Mouse (Mus musculus): ENCODE measurements at regions not wholly inside any gene's neighbourhood (a gene's known extent, or its start where the extent isn't known, plus 50 kb on each side); places are given as distances from the start of the nearest gene placed in this dataset.
"Not testable (repeated sequence)": the region's sequence is repeated elsewhere in the genome, so short reads cannot be mapped to it uniquely, and the experiment has no call there.

GRCm38 (mm10) chr15:26953818-26954385 is 58.5 kb upstream of the Fbxl7 start:
- intact Hi-C loops (cut with DNase I) = no loop called here

- intact Hi-C loops (cut with DNase I) = no loop called here
Observed at GRCm38 (mm10) chr15:26958980-26959379, 63.6 kb upstream of the Fbxl7 start.

- intact Hi-C loops (cut with DNase I) = no loop called here
Observed at GRCm38 (mm10) chr15:26968392-26969025, 73.1 kb upstream of the Fbxl7 start.

GRCm38 (mm10) chr15:26970770-26971169 is 75.4 kb upstream of the Fbxl7 start:
- intact Hi-C loops (cut with DNase I) = no loop called here

DNA sequence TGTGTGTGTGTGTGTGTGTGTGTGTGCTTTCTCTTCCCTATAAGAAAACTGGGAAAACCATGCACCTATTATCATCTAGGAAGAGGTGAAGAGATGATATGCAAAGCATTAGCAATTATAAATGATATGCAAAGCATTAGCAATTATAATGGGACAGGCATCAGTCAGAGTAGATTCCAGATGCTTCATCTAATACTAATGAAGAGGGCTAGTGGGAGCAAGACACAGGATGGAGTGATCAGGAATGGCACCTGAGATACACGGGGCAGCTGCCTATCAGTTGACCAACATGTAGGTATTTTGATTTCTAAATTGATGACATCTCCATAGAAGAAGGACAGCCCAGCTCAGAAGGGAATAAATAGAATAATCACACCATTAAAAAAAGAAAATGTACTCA is 97.7 kb upstream of the Fbxl7 start:
- intact Hi-C loops (cut with DNase I) = no loop called here

- intact Hi-C loops (cut with DNase I) = no loop called here
Observed at GRCm38 (mm10) chr15:27009069-27009468, 113.7 kb upstream of the Fbxl7 start.

DNA sequence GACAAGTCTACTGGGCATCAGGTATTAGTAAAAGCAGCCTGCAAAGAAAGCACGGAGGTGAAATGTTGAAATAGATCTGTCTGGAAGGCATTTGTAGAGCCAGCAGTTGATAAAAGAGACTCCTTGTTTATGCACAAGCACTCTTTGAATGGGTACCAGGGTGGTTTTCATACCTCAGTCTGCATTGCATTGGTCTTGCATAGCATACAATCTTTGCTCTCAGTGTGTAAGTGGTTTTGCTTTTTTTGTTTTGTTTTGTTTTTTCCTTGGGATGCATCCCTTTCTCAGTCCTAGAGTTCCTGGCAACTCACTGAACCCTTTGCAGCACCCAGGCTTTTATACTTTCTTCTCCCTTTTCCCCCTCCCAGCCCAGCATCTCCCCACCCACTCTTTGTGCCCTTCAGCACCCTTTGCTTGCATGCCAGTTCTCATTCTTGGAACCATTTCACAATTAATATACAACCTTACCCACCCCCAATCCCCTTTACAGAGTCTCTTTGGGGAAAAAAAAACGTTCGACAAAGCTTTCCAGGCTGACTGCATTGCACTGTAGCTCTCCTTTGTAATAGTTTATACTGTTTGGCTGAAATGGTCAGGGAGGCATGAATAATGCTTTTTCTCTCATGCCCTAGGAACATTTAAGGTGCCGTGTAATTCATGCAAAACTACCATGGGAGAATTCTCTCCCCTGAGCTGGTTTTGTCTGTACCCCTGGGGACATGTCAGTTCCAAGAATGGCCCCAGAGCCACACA is 118.7 kb upstream of the Fbxl7 start:
- intact Hi-C loops (cut with DNase I) = no loop called here

DNA sequence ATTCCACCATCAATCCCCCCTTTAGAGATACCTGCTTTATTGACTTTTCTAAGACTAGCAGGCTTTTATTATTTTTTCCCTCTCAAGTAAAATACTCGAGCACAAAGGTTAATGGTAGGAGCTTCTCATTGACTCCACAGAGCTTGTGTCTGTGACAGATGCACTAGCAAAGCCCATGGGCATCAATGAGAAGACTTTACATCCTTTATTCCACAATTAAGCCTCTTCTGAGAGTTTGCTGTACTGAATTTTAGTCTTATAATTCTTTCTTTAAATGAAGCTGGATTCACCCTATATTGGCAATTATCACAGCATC is 119.2 kb upstream of the Fbxl7 start:
- intact Hi-C loops (cut with DNase I) = no loop called here

GRCm38 (mm10) chr15:27020471-27020870 is 125.1 kb upstream of the Fbxl7 start:
- intact Hi-C loops (cut with DNase I) = no loop called here

GRCm38 (mm10) chr15:27033261-27033660 is 137.9 kb upstream of the Fbxl7 start:
- intact Hi-C loops (cut with DNase I) = no loop called here

- intact Hi-C loops (cut with DNase I) = no loop called here
Observed at GRCm38 (mm10) chr15:27043788-27044187, 148.4 kb upstream of the Fbxl7 start.

DNA sequence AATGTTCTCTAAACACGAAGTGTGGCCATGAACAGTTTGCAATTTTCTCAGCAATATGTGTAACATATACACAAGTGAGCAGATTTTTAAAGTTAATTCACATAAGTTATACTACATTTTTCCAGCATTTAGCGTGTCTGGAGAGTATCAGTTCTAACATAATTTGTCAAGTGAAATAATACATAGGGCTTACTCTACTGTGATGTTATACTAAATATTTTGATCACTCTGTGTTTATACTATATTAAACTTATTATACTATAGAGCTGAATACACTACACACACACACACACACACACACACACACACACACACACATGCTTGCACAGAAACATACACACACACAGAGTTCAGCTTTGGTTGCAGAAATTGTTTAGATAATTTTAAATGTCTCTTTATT is 155.3 kb upstream of the Fbxl7 start:
- intact Hi-C loops (cut with DNase I) = no loop called here

- intact Hi-C loops (cut with DNase I) = no loop called here
Observed at GRCm38 (mm10) chr15:27063456-27063855, 168.1 kb upstream of the Fbxl7 start.

- intact Hi-C loops (cut with DNase I) = no loop called here
Observed at GRCm38 (mm10) chr15:27063971-27064370, 168.6 kb upstream of the Fbxl7 start.

- intact Hi-C loops (cut with DNase I) = no loop called here
Observed at GRCm38 (mm10) chr15:27067691-27068090, 172.3 kb upstream of the Fbxl7 start.

- intact Hi-C loops (cut with DNase I) = no loop called here
Observed at GRCm38 (mm10) chr15:27077926-27078325, 182.5 kb upstream of the Fbxl7 start.

- intact Hi-C loops (cut with DNase I) = no loop called here
Observed at GRCm38 (mm10) chr15:27082826-27083225, 187.4 kb upstream of the Fbxl7 start.

- intact Hi-C loops (cut with DNase I) = no loop called here
Observed at GRCm38 (mm10) chr15:27083596-27083995, 188.2 kb upstream of the Fbxl7 start.

DNA sequence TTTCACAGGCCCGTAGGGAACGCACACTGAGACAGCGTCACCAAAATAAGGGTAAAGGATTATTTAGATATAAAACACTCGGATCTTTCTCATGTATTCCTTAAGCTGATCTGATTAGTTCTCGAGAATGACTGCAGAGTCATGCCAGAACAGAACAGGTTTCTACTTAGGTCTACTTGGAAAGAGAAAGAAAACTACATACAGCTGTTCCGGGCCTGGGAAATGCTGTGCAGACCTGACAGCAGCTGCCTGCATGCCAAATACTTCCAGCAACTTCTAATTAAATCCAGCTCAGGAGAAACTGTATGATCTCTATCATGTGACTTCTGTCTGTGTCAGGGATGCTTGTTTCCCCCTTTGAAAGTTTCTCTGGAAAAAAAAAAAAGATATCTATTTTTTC is 193.8 kb upstream of the Fbxl7 start:
- intact Hi-C loops (cut with DNase I) = no loop called here

DNA sequence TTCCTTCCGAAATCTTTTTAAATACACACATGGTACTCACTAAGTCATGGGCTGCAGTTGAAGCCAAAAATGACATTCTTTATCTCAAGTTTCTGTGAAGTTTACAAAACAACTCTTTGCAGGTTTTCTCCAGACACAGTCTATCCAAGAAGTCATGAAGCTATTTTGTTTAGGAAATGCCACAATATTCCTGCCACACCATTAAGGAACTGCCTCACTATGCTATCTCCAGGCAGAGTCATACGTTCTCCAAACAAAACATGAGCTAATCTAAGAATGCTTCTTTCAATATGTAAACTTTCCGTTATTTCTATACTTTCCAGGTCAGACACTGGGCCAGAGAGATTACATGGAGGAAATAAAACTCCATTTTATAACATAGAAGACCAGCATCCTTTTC is 198.7 kb upstream of the Fbxl7 start:
- intact Hi-C loops (cut with DNase I) = no loop called here

- intact Hi-C loops (cut with DNase I) = no loop called here
Observed at GRCm38 (mm10) chr15:27095231-27095630, 199.9 kb upstream of the Fbxl7 start.

DNA sequence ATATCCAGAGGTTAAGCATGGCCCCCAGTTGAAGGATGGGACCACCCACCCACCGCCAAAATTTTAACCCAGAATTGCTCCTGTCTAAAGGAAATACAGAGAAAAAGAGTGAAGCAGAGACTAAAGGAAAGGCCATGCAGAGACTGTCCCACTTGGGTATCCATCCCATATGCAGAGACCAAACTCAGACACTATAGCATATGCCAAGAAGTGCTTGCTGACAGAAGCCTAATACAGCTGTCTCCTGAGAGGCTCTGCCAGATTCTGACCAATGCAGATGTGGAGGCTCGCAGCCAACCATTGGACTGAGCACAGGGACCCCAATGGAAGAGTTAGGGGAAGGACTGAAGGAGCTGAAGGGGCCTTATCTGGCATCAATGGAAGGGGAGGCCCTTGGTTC is 206.2 kb upstream of the Fbxl7 start:
- intact Hi-C loops (cut with DNase I) = not testable (repeated sequence)

DNA sequence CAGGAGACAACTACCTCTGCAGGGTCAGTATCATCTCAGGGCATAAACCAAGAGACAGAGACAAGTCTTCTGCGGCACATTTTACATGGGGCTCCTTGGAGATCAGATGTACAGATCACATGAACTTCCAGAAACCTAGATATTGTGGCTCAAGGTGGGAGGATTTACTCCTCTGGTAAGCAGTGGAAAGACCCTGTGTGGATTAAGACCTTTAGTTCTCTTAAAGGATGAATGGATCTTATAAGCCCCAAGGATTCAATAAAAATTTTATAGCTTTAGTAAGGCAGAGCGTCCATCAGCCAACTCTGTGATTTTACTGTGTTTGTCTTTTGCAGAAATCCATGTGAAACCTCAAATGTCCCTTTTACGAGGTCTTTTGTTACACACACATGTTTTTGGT is 213.8 kb upstream of the Fbxl7 start:
- intact Hi-C loops (cut with DNase I) = no loop called here
